Mouse (Mus musculus) granulocyte monocyte progenitor cell, adult 5-6 weeks (primary cell): ENCODE data around the gene Ctrc. TPM values are rescaled to one million over a fixed set of nuclear protein-coding genes. Genes with fewer than 3 reads are reported as not detected.

Experiments
- ATAC-seq: replicated peaks from 2 replicates; pipeline ENCODE4 v1.8.0; 2016; ENCODE audit warnings: mild to moderate bottlenecking, moderate TSS enrichment, inconsistent platforms; ENCODE audit not compliant: poor library complexity, severe bottlenecking
- total RNA-seq, 2 experiments: library from RNA; stranded (forward) in 1 of 2; stranded (reverse) in 1 of 2; fragments of 200-712, 200-1000 nt in 1 of 2; fragments of >200 nt in 1 of 2; fragmentation: Nextera tagmentation in 1 of 2; gene quantifications; 2 replicates each; pipeline ENCODE4 v1.2.3; 2014 to 2017

Ctrc gene
- total RNA-seq, 2 experiments from 2014 or later = not detected

- peak; percentile 75 for ATAC-seq
Measured at GRCm38 (mm10) chr4:141822979-141823378, 23.2 kb downstream of the Ctrc start.

GRCm38 (mm10) chr4:141822089-141822488, 24.1 kb downstream of the Ctrc start:
- ATAC-seq = no peak

GRCm38 (mm10) chr4:141821178-141821577, 25.0 kb downstream of the Ctrc start:
- no peak for ATAC-seq

GRCm38 (mm10) chr4:141819316-141819715, 26.8 kb downstream of the Ctrc start:
- ATAC-seq = no peak

GRCm38 (mm10) chr4:141818861-141819260, 27.3 kb downstream of the Ctrc start:
- ATAC-seq = no peak

- ATAC-seq = no peak
Measured at GRCm38 (mm10) chr4:141817706-141818105, 28.5 kb downstream of the Ctrc start.

- ATAC-seq = no peak
Measured at GRCm38 (mm10) chr4:141816776-141817655, 29.1 kb downstream of the Ctrc start.

GRCm38 (mm10) chr4:141816267-141816666, 29.9 kb downstream of the Ctrc start:
- ATAC-seq = no peak

- ATAC-seq = no peak
Measured at GRCm38 (mm10) chr4:141811375-141811774, 34.8 kb downstream of the Ctrc start.

- no peak for ATAC-seq
Measured at GRCm38 (mm10) chr4:141810975-141811374, 35.2 kb downstream of the Ctrc start.

- peak; percentile 85 for ATAC-seq
Measured at GRCm38 (mm10) chr4:141809850-141810464, 36.2 kb downstream of the Ctrc start.

GRCm38 (mm10) chr4:141805886-141806285, 40.3 kb downstream of the Ctrc start:
- ATAC-seq = no peak; the same call in 1 of the 2 replicates

- 0 out of 2 replicates have a peak, but pooled peaks have one; percentile 22 for ATAC-seq
Measured at GRCm38 (mm10) chr4:141804105-141804504, 42.1 kb downstream of the Ctrc start.

GRCm38 (mm10) chr4:141797545-141797944, 48.6 kb downstream of the Ctrc start:
- no peak for ATAC-seq

GRCm38 (mm10) chr4:141796954-141797353, 49.2 kb downstream of the Ctrc start:
- ATAC-seq = no peak

GRCm38 (mm10) chr4:141796356-141796755, 49.8 kb downstream of the Ctrc start:
- ATAC-seq = no peak

GRCm38 (mm10) chr4:141794152-141794535, 52.0 kb downstream of the Ctrc start:
- no peak for ATAC-seq

- peak; percentile 66 for ATAC-seq
Measured at GRCm38 (mm10) chr4:141793282-141794151, 52.6 kb downstream of the Ctrc start, which contains the start of gene Casp9. Casp9 (plus strand) TSS chr4:141793612.

GRCm38 (mm10) chr4:141792554-141793281, 53.4 kb downstream of the Ctrc start:
- ATAC-seq = peak; percentile 2

GRCm38 (mm10) chr4:141791951-141792350, 54.2 kb downstream of the Ctrc start:
- ATAC-seq = no peak
